Mouse (Mus musculus): ENCODE data around the gene Yipf2. TPM values are rescaled to one million over a fixed set of nuclear protein-coding genes. Genes with fewer than 3 reads are reported as not detected.
"Not testable (repeated sequence)": the region's sequence is repeated elsewhere in the genome, so short reads cannot be mapped to it uniquely, and the experiment has no call there.

Gene Yipf2
- total and polyA plus RNA-seq, 2 experiments from 2014 or later: 18.4 to 25.5 TPM

GRCm38 (mm10) chr9:21551049-21551448, 41.6 kb downstream of the Yipf2 start:
- H3K4me1 ChIP-seq (ENCODE audit: insufficient read depth, low read length): peaks cover 10% of the 10 kb centered on the region
- H3K36me3 ChIP-seq (ENCODE audit: insufficient read depth, low read length): peaks cover 10% of the 10 kb centered on the region
- no peak overlapping the region for H3K4me3 ChIP-seq (ENCODE audit: low read length)
- DNase-seq (ENCODE audit: low spot score): no peak
- no peaks in the 10 kb centered on the region for H3K27me3 ChIP-seq (ENCODE audit: insufficient read depth, low read length)
- TF ChIP-seq CTCF (IDR thresholded peaks at IDR 0.05; ENCODE audit: low read depth): no peak
- H3K9ac ChIP-seq (replicated peaks; ENCODE audit: low read length): no peak overlapping the region
- no peak overlapping the region for H3K27ac ChIP-seq
- no peak for ATAC-seq
- WGBS: 85% methylated on average over 2 of the region's 2 CpGs
- H3K9me3 ChIP-seq (ENCODE audit: low read length): no peaks in the 10 kb centered on the region
- no peak overlapping the region for H3K4me2 ChIP-seq (ENCODE audit: low read depth, low read length)

GRCm38 (mm10) chr9:21547075-21547941, 45.3 kb downstream of the Yipf2 start:
- H3K4me2 ChIP-seq (ENCODE audit: low read depth, low read length): peak overlapping the region; percentile 90
- H3K36me3 ChIP-seq (ENCODE audit: insufficient read depth, low read length): peaks cover 10% of the 10 kb centered on the region
- H3K27me3 ChIP-seq (ENCODE audit: insufficient read depth, low read length): no peaks in the 10 kb centered on the region
- ATAC-seq (peak; percentile 33), DNase-seq (ENCODE audit: low spot score) (peak; percentile 71)
- peak overlapping the region; percentile 95 for H3K9ac ChIP-seq (replicated peaks; ENCODE audit: low read length)
- peak; percentile 16; the same call in 1 of the 2 replicates for TF ChIP-seq CTCF (IDR thresholded peaks at IDR 0.05; ENCODE audit: low read depth)
- no peaks in the 10 kb centered on the region for H3K9me3 ChIP-seq (ENCODE audit: low read length)
- H3K4me1 ChIP-seq (ENCODE audit: insufficient read depth, low read length): peaks cover 10% of the 10 kb centered on the region
- under 1% methylated on average over 32 of the region's 66 CpGs for WGBS
- H3K27ac ChIP-seq: peak overlapping the region; percentile 98
- peak overlapping the region; percentile 80 for H3K4me3 ChIP-seq (ENCODE audit: low read length)

GRCm38 (mm10) chr9:21546789-21547074, 45.9 kb downstream of the Yipf2 start, which contains the start of gene Carm1:
Gene Carm1, plus strand, starts transcription at chr9:21546894.
- TF ChIP-seq CTCF (IDR thresholded peaks at IDR 0.05; ENCODE audit: low read depth): no peak

GRCm38 (mm10) chr9:21545916-21546788, 46.5 kb downstream of the Yipf2 start:
- under 1% methylated on average over 62 of the region's 67 CpGs for WGBS
- Histone ChIP-seq H3K4me1 (ENCODE audit: insufficient read depth, low read length) (peaks cover 10% of the 10 kb centered on the region), H3K27ac (peak overlapping the region; percentile 98), H3K4me3 (ENCODE audit: low read length) (peak overlapping the region; percentile 80), H3K4me2 (ENCODE audit: low read depth, low read length) (peak overlapping the region; percentile 90), H3K9me3 (ENCODE audit: low read length) (no peaks in the 10 kb centered on the region), H3K36me3 (ENCODE audit: insufficient read depth, low read length) (peaks cover 9% of the 10 kb centered on the region), H3K9ac (replicated peaks; ENCODE audit: low read length) (peak overlapping the region; percentile 95), H3K27me3 (ENCODE audit: insufficient read depth, low read length) (no peaks in the 10 kb centered on the region)
- ATAC-seq: peak; percentile 96
- TF ChIP-seq CTCF (IDR thresholded peaks at IDR 0.05; ENCODE audit: low read depth): peak; percentile 42
- DNase-seq (ENCODE audit: low spot score): peak; percentile 99

More at GRCm38 (mm10) chr9:21546789-21547074, 45.9 kb downstream of the Yipf2 start, which contains the start of gene Carm1:
- DNase-seq (ENCODE audit: low spot score) (no peak), ATAC-seq (no peak)
- Histone ChIP-seq H3K4me3 (ENCODE audit: low read length) (peak within 1 kb of the TSS; percentile 80), H3K36me3 (ENCODE audit: insufficient read depth, low read length) (peaks cover 10% of the 10 kb centered on the region), H3K4me2 (ENCODE audit: low read depth, low read length) (peak within 1 kb of the TSS; percentile 90), H3K27me3 (ENCODE audit: insufficient read depth, low read length) (no peaks in the 10 kb centered on the region), H3K9me3 (ENCODE audit: low read length) (no peaks in the 10 kb centered on the region), H3K9ac (replicated peaks; ENCODE audit: low read length) (peak within 1 kb of the TSS; percentile 95), H3K4me1 (ENCODE audit: insufficient read depth, low read length) (peaks cover 10% of the 10 kb centered on the region), H3K27ac (peak within 1 kb of the TSS; percentile 98)
- WGBS: 0% methylated on average over 19 of the region's 52 CpGs

- H3K9me3 ChIP-seq (ENCODE audit: low read length): no peaks in the 10 kb centered on the region
- 2% methylated on average over 9 of the region's 9 CpGs for WGBS
- H3K4me3 ChIP-seq (ENCODE audit: low read length): peak overlapping the region; percentile 80
- DNase-seq (ENCODE audit: low spot score) (no peak), ATAC-seq (no peak; the same call in 1 of the 2 replicates)
- peaks cover 2% of the 10 kb centered on the region; the same call in 1 of the 2 replicates for H3K36me3 ChIP-seq (ENCODE audit: insufficient read depth, low read length)
- peak overlapping the region; percentile 95; the same call in 1 of the 2 replicates for H3K9ac ChIP-seq (replicated peaks; ENCODE audit: low read length)
- no peak for TF ChIP-seq CTCF (IDR thresholded peaks at IDR 0.05; ENCODE audit: low read depth)
- peak overlapping the region; percentile 90 for H3K4me2 ChIP-seq (ENCODE audit: low read depth, low read length)
- H3K4me1 ChIP-seq (ENCODE audit: insufficient read depth, low read length): peaks cover 10% of the 10 kb centered on the region
- peak overlapping the region; percentile 98 for H3K27ac ChIP-seq
- no peaks in the 10 kb centered on the region for H3K27me3 ChIP-seq (ENCODE audit: insufficient read depth, low read length)
Measured at GRCm38 (mm10) chr9:21545351-21545915, 47.2 kb downstream of the Yipf2 start.

- H3K36me3 ChIP-seq (ENCODE audit: insufficient read depth, low read length); ATAC-seq; H3K27ac ChIP-seq; H3K4me2 ChIP-seq (ENCODE audit: low read depth, low read length); H3K9me3 ChIP-seq (ENCODE audit: low read length); DNase-seq (ENCODE audit: low spot score); H3K27me3 ChIP-seq (ENCODE audit: insufficient read depth, low read length); H3K9ac ChIP-seq (replicated peaks; ENCODE audit: low read length); H3K4me1 ChIP-seq (ENCODE audit: insufficient read depth, low read length); H3K4me3 ChIP-seq (ENCODE audit: low read length): not testable (repeated sequence)
- 90% methylated on average over 2 of the region's 2 CpGs for WGBS
Measured at GRCm38 (mm10) chr9:21542001-21542400, 50.6 kb downstream of the Yipf2 start.

All from hindbrain, postnatal 0 days (tissue).